ENCODE assay signal across 8 mouse cellular contexts in genomic region chr3:127705139-127705514, GRCm38 (mm10).
DNase-seq lines count a peak whose midpoint lies in the region; ATAC-seq and TF ChIP-seq lines count a peak whose summit lies in the region.

No protein-coding gene starts in this region.

- H3K4me1 ChIP-seq in neural tube, embryonic 11.5 days (ENCODE audit: control insufficient read depth, insufficient read depth, low read length) = peaks cover 10% of the 10 kb centered on the region
- H3K4me1 ChIP-seq in limb, embryonic 12.5 days (replicated peaks) = peaks cover 3% of the 10 kb centered on the region; the same call in 1 of the 2 replicates
- H3K4me1 ChIP-seq in stomach, postnatal 0 days (replicated peaks; ENCODE audit: control insufficient read depth, insufficient read depth) = no peaks in the 10 kb centered on the region; the same call in 1 of the 2 replicates

- peak; percentile 45 for DNase-seq in heart, adult 11 months
- DNase-seq in heart, postnatal 10 days = no peak
- no peak for DNase-seq in neural tube, embryonic 11.5 days (ENCODE audit: low spot score)
- no peak for DNase-seq in neural tube, embryonic 10.5 days (ENCODE audit: extremely low spot score, low spot score)
- no peak for DNase-seq in stomach, postnatal 0 days (ENCODE audit: low spot score)

- WGBS in neural tube, embryonic 11.5 days = 62% methylated on average over 11 of the region's 11 CpGs
- 70% methylated on average over 11 of the region's 11 CpGs for WGBS in limb, embryonic 12.5 days
- WGBS in stomach, postnatal 0 days = 69% methylated on average over 11 of the region's 11 CpGs

- TF ChIP-seq EP300 in stomach, postnatal 0 days (optimal IDR thresholded peaks at IDR 0.05) = no peak

- H3K4me2 ChIP-seq in neural tube, embryonic 11.5 days (ENCODE audit: low read depth) = peak overlapping the region; percentile 40
- H3K4me2 ChIP-seq in limb, embryonic 12.5 days = peak overlapping the region; percentile 52
- peak overlapping the region; percentile 35 for H3K4me2 ChIP-seq in stomach, postnatal 0 days (replicated peaks; ENCODE audit: low read depth)

- no peak for TF ChIP-seq CTCF in stomach, postnatal 0 days (IDR thresholded peaks at IDR 0.05; ENCODE audit: low read depth)

- H3K36me3 ChIP-seq in neural tube, embryonic 11.5 days (ENCODE audit: control insufficient read depth, insufficient read depth, low read length) = no peaks in the 10 kb centered on the region
- no peaks in the 10 kb centered on the region for H3K36me3 ChIP-seq in limb, embryonic 12.5 days
- no peaks in the 10 kb centered on the region for H3K36me3 ChIP-seq in stomach, postnatal 0 days (ENCODE audit: control insufficient read depth, insufficient read depth, low read length)

- intact Hi-C loops in heart, postnatal 10 days (cut with DNase I) = no loop called here

- H3K27me3 ChIP-seq in neural tube, embryonic 11.5 days (ENCODE audit: control insufficient read depth, insufficient read depth, low read length) = no peaks in the 10 kb centered on the region
- H3K27me3 ChIP-seq in limb, embryonic 12.5 days = peaks cover 17% of the 10 kb centered on the region
- no peaks in the 10 kb centered on the region for H3K27me3 ChIP-seq in stomach, postnatal 0 days (ENCODE audit: control insufficient read depth, insufficient read depth, low read length)

- H3K9ac ChIP-seq in neural tube, embryonic 11.5 days (ENCODE audit: low read length) = no peak overlapping the region
- no peak overlapping the region for H3K9ac ChIP-seq in limb, embryonic 12.5 days (replicated peaks)
- no peak overlapping the region for H3K9ac ChIP-seq in stomach, postnatal 0 days (ENCODE audit: low read length)

- no peaks in the 10 kb centered on the region for H3K9me3 ChIP-seq in neural tube, embryonic 11.5 days (ENCODE audit: control insufficient read depth, low read length)
- no peaks in the 10 kb centered on the region for H3K9me3 ChIP-seq in limb, embryonic 12.5 days
- no peaks in the 10 kb centered on the region for H3K9me3 ChIP-seq in stomach, postnatal 0 days (ENCODE audit: control insufficient read depth, low read length)

- ATAC-seq in neural tube, embryonic 11.5 days (ENCODE audit: insufficient read depth, low FRiP score, low TSS enrichment) = 0 out of 2 replicates have a peak, but pooled peaks have one; percentile 6
- ATAC-seq in limb, embryonic 12.5 days (ENCODE audit: insufficient number of reproducible peaks, insufficient read depth, low FRiP score, low TSS enrichment, low read depth) = no peak
- ATAC-seq in stomach, postnatal 0 days (ENCODE audit: low FRiP score, low TSS enrichment) = no peak
- ATAC-seq in erythroid progenitor cell, adult 5-6 weeks (replicated peaks; ENCODE audit: low FRiP score, poor library complexity, severe bottlenecking) = no peak
- ATAC-seq in granulocyte monocyte progenitor cell, adult 5-6 weeks (replicated peaks; ENCODE audit: poor library complexity, severe bottlenecking) = no peak

- H3K27ac ChIP-seq in neural tube, embryonic 11.5 days (ENCODE audit: low read depth, low read length) = no peak overlapping the region
- no peak overlapping the region for H3K27ac ChIP-seq in limb, embryonic 12.5 days
- H3K27ac ChIP-seq in stomach, postnatal 0 days (replicated peaks) = no peak overlapping the region

- H3K4me3 ChIP-seq in neural tube, embryonic 11.5 days (ENCODE audit: low read depth, low read length) = no peak overlapping the region
- peak overlapping the region; percentile 23 for H3K4me3 ChIP-seq in limb, embryonic 12.5 days (replicated peaks)
- no peak overlapping the region; the same call in 1 of the 2 replicates for H3K4me3 ChIP-seq in stomach, postnatal 0 days (ENCODE audit: low read depth, low read length)
